Mouse (Mus musculus): Measurements from ENCODE around the gene Ccdc117. TPM values are rescaled to one million over a fixed set of nuclear protein-coding genes. Genes with fewer than 3 reads are reported as not detected.
"Not testable (repeated sequence)": the region's sequence is repeated elsewhere in the genome, so short reads cannot be mapped to it uniquely, and the experiment has no call there.

Gene Ccdc117
- polyA plus RNA-seq, 1 experiment from 2014 or later: 7.4 TPM

DNA sequence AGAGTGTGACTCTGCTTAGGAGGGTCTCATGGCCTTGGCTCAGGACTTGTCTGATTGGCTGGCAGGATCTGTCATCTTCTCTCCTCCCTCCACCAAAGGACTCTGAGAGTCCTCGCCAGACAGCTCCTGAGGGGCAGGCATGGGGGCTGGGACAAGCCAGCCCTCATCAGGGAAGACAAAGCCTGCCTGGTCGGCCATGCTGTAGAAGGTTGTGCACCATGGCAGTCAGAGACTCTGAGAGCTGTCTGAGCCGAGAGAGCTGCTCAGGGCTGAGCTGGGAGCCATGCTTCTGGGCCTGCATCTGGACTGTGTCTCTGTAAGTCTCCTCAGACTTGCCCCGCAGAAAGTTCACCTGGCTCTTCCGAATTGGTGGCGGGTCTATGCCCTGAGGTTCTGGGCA, 21.9 kb upstream of the Ccdc117 start:
- Histone ChIP-seq H3K4me1 (ENCODE audit: control insufficient read depth, insufficient read depth, low read depth, low read length) (no peaks in the 10 kb centered on the region), H3K36me3 (ENCODE audit: control insufficient read depth, insufficient read depth, low read length) (no peaks in the 10 kb centered on the region), H3K9ac (ENCODE audit: low read depth, low read length) (no peak overlapping the region), H3K4me3 (ENCODE audit: low read length) (no peak overlapping the region), H3K4me2 (ENCODE audit: low read length) (no peak overlapping the region), H3K9me3 (ENCODE audit: control insufficient read depth, low read length) (no peaks in the 10 kb centered on the region), H3K27me3 (replicated peaks; ENCODE audit: control insufficient read depth, insufficient read depth, low read length) (no peaks in the 10 kb centered on the region), H3K27ac (ENCODE audit: low read depth, low read length) (no peak overlapping the region)
- 62% methylated on average over 6 of the region's 6 CpGs for whole genome bisulfite sequencing
- ATAC-seq: no peak

DNA sequence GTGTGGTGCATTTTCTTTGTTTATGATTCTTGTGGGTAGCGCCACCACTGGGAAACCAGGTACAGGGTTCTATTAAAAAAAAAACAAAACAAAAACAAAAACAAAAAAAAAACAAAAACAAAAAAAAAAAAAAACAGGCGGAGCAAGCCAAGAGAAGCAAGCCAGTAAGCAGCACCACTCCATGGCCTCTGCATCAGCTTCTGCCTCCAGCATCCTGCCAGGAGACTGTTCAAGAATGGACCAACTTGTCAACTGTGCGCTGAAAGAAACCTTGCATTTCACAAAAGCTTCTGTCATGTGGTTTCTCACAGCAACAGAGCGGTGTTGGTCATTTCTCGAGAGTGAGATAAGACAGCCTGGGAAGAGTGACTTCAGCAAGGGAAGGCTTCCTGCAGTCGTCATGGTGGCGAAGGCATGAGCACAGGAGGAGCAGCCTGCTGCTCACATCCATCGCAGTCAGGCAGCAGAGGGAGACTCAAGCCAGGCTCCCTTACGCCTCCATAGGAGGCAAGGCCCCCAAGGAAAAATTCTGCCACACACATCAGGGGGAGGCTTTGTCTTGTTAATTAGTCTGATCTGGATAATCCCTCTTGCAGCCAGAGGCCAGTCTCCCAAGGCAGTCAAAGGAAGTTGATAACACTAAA, 20.8 kb upstream of the Ccdc117 start:
- peak; percentile 45; the same call in 1 of the 2 replicates for ATAC-seq
- Histone ChIP-seq H3K4me3 (ENCODE audit: low read length) (no peak overlapping the region), H3K36me3 (ENCODE audit: control insufficient read depth, insufficient read depth, low read length) (no peaks in the 10 kb centered on the region), H3K27ac (ENCODE audit: low read depth, low read length) (no peak overlapping the region), H3K9me3 (ENCODE audit: control insufficient read depth, low read length) (no peaks in the 10 kb centered on the region), H3K27me3 (replicated peaks; ENCODE audit: control insufficient read depth, insufficient read depth, low read length) (no peaks in the 10 kb centered on the region), H3K4me2 (ENCODE audit: low read length) (no peak overlapping the region), H3K9ac (ENCODE audit: low read depth, low read length) (no peak overlapping the region), H3K4me1 (ENCODE audit: control insufficient read depth, insufficient read depth, low read depth, low read length) (no peaks in the 10 kb centered on the region)
- 28% methylated on average over 9 of the region's 9 CpGs for WGBS

DNA sequence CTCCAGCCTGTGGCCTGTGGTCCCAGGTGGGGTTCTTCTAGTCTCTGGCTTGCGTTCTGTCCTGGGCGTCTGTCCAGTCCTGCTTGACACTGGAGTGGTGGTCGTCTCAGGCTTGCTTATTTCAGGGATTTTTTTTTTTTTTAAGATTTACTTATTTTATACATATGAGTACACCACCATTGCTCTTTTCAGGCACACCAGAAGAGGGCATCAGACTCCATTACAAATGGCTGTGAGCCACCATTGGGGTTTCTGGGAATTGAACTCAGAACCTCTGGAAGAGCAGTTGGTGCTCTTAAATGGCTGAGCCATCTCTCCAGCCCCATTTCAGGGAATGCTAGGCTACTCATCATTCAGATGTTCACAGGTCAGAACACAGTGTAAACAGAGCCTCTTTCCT, 18.3 kb upstream of the Ccdc117 start:
- Histone ChIP-seq H3K27ac (ENCODE audit: low read depth, low read length) (no peak overlapping the region), H3K4me2 (ENCODE audit: low read length) (no peak overlapping the region), H3K9me3 (ENCODE audit: control insufficient read depth, low read length) (no peaks in the 10 kb centered on the region), H3K27me3 (replicated peaks; ENCODE audit: control insufficient read depth, insufficient read depth, low read length) (no peaks in the 10 kb centered on the region), H3K36me3 (ENCODE audit: control insufficient read depth, insufficient read depth, low read length) (no peaks in the 10 kb centered on the region), H3K4me3 (ENCODE audit: low read length) (no peak overlapping the region), H3K9ac (ENCODE audit: low read depth, low read length) (no peak overlapping the region), H3K4me1 (ENCODE audit: control insufficient read depth, insufficient read depth, low read depth, low read length) (no peaks in the 10 kb centered on the region)
- ATAC-seq: no peak
- WGBS: 79% methylated on average over 3 of the region's 3 CpGs

DNA sequence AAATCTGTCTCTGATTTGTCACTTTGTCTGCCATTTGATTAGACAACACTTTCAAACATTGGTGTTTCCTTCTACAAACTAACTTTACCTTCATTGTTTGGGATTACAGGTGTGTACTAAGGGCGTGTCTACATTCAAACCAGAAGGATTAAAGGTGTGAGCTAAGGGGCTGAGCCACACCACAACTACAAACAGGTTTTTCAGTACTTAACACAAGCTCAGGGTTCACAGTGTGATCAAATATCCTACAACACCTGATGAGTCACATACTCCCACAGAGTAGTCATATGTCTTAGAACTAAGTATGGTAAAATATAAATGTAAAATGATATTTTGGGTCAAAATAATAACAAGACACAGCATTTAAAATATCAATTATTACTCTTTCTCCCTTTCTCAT, 9.9 kb upstream of the Ccdc117 start:
- 78% methylated on average over 1 of the region's 1 CpGs for WGBS

DNA sequence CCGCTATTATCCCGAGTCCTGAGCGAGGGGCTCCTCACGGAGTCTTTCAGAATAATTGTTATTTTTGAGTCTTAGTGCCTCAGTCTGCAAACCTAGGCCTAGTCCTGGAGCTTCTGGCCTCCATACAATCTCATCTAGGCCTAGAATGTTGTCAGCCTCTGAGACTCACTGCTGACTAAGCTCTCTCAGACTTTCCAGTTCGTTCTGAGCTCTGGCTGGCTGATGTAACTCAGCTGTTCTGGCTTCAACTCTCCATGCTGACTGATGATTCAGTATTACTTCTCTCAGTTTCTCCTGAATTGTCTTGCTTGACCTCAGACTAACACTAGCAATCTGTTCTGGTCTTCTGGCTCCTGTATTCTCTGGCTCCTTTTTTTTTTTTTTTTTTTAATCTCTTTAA, 9.4 kb upstream of the Ccdc117 start:
- Histone ChIP-seq H3K27me3 (replicated peaks; ENCODE audit: control insufficient read depth, insufficient read depth, low read length) (no peaks in the 10 kb centered on the region), H3K4me1 (ENCODE audit: control insufficient read depth, insufficient read depth, low read depth, low read length) (no peaks in the 10 kb centered on the region), H3K9me3 (ENCODE audit: control insufficient read depth, low read length) (no peaks in the 10 kb centered on the region), H3K27ac (ENCODE audit: low read depth, low read length) (no peak overlapping the region), H3K9ac (ENCODE audit: low read depth, low read length) (no peak overlapping the region), H3K4me3 (ENCODE audit: low read length) (no peak overlapping the region), H3K36me3 (ENCODE audit: control insufficient read depth, insufficient read depth, low read length) (no peaks in the 10 kb centered on the region), H3K4me2 (ENCODE audit: low read length) (no peak overlapping the region)
- ATAC-seq: no peak
- 89% methylated on average over 5 of the region's 5 CpGs for WGBS

More for the DNA sequence above, 9.9 kb upstream of the Ccdc117 start:
- Histone ChIP-seq H3K27ac (ENCODE audit: low read depth, low read length) (no peak overlapping the region), H3K27me3 (replicated peaks; ENCODE audit: control insufficient read depth, insufficient read depth, low read length) (no peaks in the 10 kb centered on the region), H3K4me2 (ENCODE audit: low read length) (no peak overlapping the region), H3K9ac (ENCODE audit: low read depth, low read length) (no peak overlapping the region), H3K4me3 (ENCODE audit: low read length) (no peak overlapping the region), H3K36me3 (ENCODE audit: control insufficient read depth, insufficient read depth, low read length) (no peaks in the 10 kb centered on the region), H3K4me1 (ENCODE audit: control insufficient read depth, insufficient read depth, low read depth, low read length) (no peaks in the 10 kb centered on the region), H3K9me3 (ENCODE audit: control insufficient read depth, low read length) (no peaks in the 10 kb centered on the region)
- no peak for ATAC-seq

DNA sequence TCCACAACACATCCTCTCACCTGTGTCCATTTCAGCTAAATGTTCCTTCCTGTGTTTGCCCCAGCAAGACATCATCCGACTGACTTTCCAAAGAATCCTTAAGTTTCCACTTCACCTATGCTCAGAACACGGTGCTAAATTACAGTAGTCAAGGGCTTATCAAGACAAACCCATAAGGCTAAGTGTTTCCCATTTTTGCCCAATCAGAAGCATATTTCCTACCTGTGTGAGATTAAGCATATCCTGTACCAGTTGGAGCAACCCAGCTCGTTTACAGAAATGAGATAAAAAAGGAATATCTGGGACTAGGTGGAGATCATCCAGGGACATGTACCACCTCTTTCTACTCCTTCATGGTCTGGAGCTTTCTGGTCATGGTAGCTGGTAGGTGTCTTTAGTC, 4.7 kb upstream of the Ccdc117 start:
- H3K4me1 ChIP-seq (ENCODE audit: control insufficient read depth, insufficient read depth, low read depth, low read length): no peaks in the 10 kb centered on the region
- H3K27me3 ChIP-seq (replicated peaks; ENCODE audit: control insufficient read depth, insufficient read depth, low read length): no peaks in the 10 kb centered on the region
- H3K9ac ChIP-seq (ENCODE audit: low read depth, low read length): no peak overlapping the region
- WGBS: 87% methylated on average over 3 of the region's 3 CpGs
- no peak overlapping the region for H3K4me3 ChIP-seq (ENCODE audit: low read length)
- H3K36me3 ChIP-seq (ENCODE audit: control insufficient read depth, insufficient read depth, low read length): no peaks in the 10 kb centered on the region
- no peak overlapping the region for H3K4me2 ChIP-seq (ENCODE audit: low read length)
- H3K27ac ChIP-seq (ENCODE audit: low read depth, low read length): no peak overlapping the region
- no peak for ATAC-seq
- H3K9me3 ChIP-seq (ENCODE audit: control insufficient read depth, low read length): no peaks in the 10 kb centered on the region

DNA sequence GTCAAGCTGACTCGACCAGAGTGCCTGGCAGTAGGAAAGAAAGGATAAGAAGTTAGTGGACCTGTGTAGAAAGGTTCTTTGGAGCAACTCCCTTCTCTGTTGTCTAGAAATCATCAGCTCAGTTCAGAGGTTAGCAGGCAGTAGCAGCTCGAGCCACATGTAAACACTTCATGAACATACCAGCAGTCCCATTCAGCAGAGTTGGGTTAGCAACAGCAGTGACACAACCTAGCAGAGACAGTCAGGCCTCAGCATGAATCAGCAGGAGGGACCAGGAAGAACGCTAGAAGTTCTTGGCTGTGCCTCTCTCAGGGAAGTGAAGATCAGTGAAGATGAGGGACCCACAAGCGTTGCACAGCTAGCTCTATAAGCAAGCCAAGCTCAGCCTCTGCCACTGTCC, 3.5 kb upstream of the Ccdc117 start:
- Histone ChIP-seq H3K4me3 (ENCODE audit: low read length) (no peak overlapping the region), H3K27ac (ENCODE audit: low read depth, low read length) (no peak overlapping the region), H3K4me2 (ENCODE audit: low read length) (no peak overlapping the region), H3K4me1 (ENCODE audit: control insufficient read depth, insufficient read depth, low read depth, low read length) (peaks cover 5% of the 10 kb centered on the region), H3K36me3 (ENCODE audit: control insufficient read depth, insufficient read depth, low read length) (no peaks in the 10 kb centered on the region), H3K27me3 (replicated peaks; ENCODE audit: control insufficient read depth, insufficient read depth, low read length) (no peaks in the 10 kb centered on the region), H3K9me3 (ENCODE audit: control insufficient read depth, low read length) (no peaks in the 10 kb centered on the region), H3K9ac (ENCODE audit: low read depth, low read length) (no peak overlapping the region)
- ATAC-seq: no peak
- 76% methylated on average over 4 of the region's 4 CpGs for WGBS

DNA sequence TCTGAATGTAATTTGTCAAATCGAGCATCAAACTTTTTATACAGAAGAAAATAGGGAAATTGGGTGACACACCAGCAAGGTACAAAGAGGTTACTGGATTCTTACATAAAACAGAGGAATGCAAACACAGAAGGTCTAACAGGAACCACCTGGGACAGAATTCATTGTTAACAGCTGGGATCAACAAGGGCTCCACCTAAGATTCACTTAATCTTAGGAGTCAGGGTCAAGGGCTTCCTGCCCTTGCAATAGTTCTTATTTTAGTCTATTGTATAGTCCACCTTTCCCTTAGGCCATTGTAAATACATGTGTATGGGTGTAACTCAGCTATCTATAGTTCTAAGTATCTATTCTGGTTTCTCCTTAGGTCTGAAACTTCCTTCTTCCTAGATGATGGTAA, 2.7 kb upstream of the Ccdc117 start:
- not testable (repeated sequence) for H3K4me3 ChIP-seq (ENCODE audit: low read length); H3K4me1 ChIP-seq (ENCODE audit: control insufficient read depth, insufficient read depth, low read depth, low read length); H3K9ac ChIP-seq (ENCODE audit: low read depth, low read length); H3K36me3 ChIP-seq (ENCODE audit: control insufficient read depth, insufficient read depth, low read length); ATAC-seq; H3K27me3 ChIP-seq (replicated peaks; ENCODE audit: control insufficient read depth, insufficient read depth, low read length); H3K27ac ChIP-seq (ENCODE audit: low read depth, low read length); H3K9me3 ChIP-seq (ENCODE audit: control insufficient read depth, low read length); H3K4me2 ChIP-seq (ENCODE audit: low read length)
- 100% methylated on average over 1 of the region's 1 CpGs for WGBS

DNA sequence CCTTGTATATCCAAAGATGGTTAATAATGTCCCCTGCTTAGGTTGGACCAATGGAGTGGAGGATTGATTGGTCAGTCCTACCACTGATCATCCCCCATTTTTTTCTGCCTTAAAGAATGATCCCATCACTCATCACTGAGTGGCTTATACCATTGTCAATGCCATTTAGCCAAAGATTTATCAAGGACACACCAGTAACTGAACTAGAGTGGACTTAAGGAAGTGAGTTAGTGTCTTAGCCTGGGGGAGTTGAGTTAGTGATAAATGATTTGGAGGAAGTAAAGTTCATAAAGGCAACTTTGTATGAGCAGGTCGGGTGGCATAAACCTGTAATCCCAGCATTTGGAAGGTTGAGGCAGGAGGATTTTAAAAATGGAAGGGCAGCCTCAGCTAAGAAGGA, 1.3 kb upstream of the Ccdc117 start:
- Histone ChIP-seq H3K4me2 (ENCODE audit: low read length) (no peak overlapping the region), H3K36me3 (ENCODE audit: control insufficient read depth, insufficient read depth, low read length) (no peaks in the 10 kb centered on the region; the same call in 1 of the 2 replicates), H3K9ac (ENCODE audit: low read depth, low read length) (no peak overlapping the region), H3K4me3 (ENCODE audit: low read length) (no peak overlapping the region), H3K4me1 (ENCODE audit: control insufficient read depth, insufficient read depth, low read depth, low read length) (peaks cover 8% of the 10 kb centered on the region), H3K9me3 (ENCODE audit: control insufficient read depth, low read length) (no peaks in the 10 kb centered on the region), H3K27ac (ENCODE audit: low read depth, low read length) (no peak overlapping the region), H3K27me3 (replicated peaks; ENCODE audit: control insufficient read depth, insufficient read depth, low read length) (no peaks in the 10 kb centered on the region)
- no peak for ATAC-seq
- 95% methylated on average over 1 of the region's 1 CpGs for WGBS

All from hindbrain, embryonic 16.5 days (tissue).